Mouse (Mus musculus) cortical plate, adult 2 months (tissue): ENCODE results near the gene Rpl7l1.

Source experiments
- CTCF ChIP-seq: fragments of 200-500 bp; IDR thresholded peaks from 2 replicates; pipeline ENCODE4 v1.5.1; 2011; ENCODE audit warnings: mild to moderate bottlenecking, control low read depth, low read length; ENCODE audit not compliant: insufficient read depth; ENCODE audit errors: extremely low read depth
- POLR2A ChIP-seq: fragments of 200-500 bp; IDR thresholded peaks from 2 replicates; pipeline ENCODE4 v1.6.1; 2011; ENCODE audit warnings: mild to moderate bottlenecking, low read length, control low read depth; ENCODE audit not compliant: insufficient read depth; ENCODE audit errors: extremely low read depth

DNA sequence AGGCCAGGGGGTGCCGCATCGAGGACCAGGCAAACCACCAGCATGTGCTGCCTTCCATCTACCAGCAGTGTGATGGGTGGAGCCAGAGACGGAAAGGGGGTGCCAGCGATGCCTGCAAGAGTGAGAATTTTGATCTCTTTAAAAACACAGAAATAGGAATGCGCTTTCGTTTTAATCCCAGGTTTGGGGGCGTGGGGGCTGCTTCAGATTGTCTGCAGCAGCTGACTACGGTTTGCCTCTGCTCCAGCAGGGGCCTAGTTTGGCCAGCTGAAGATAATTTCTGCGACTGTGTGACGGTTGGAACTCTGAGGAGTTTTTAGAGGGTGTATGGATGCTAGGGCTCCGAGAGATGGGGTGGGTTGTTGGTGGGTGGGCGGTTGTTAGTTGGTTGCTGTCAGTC lies 23.7 kb downstream of the Rpl7l1 start:
- TF ChIP-seq CTCF: no peak
- TF ChIP-seq POLR2A: no peak
